Mouse (Mus musculus): ENCODE measurements at regions not wholly inside any gene's neighbourhood (a gene's known extent, or its start where the extent isn't known, plus 50 kb on each side); places are given as distances from the start of the nearest gene placed in this dataset.

- Histone ChIP-seq H3K36me3 (replicated peaks; ENCODE audit: control insufficient read depth, insufficient read depth, low read depth) (no peaks in the 10 kb centered on the region), H3K27ac (no peak overlapping the region), H3K4me1 (replicated peaks; ENCODE audit: control insufficient read depth in 2 of 2, insufficient read depth in 2 of 2, low read length in 1 of 2) (no peaks in the 10 kb centered on the region), H3K9ac (replicated peaks) (no peak overlapping the region), H3K9me3 (ENCODE audit: control insufficient read depth, low read length) (no peaks in the 10 kb centered on the region), H3K27me3 (ENCODE audit: control insufficient read depth, insufficient read depth, low read length) (no peaks in the 10 kb centered on the region), H3K4me3 (ENCODE audit: insufficient read depth in 1 of 2, low read depth in 2 of 2, low read length in 2 of 2) (no peak overlapping the region), H3K4me2 (ENCODE audit: low read depth) (no peak overlapping the region)
- ATAC-seq (ENCODE audit: insufficient read depth) (no peak), DNase-seq (ENCODE audit: low read depth in 3 of 3, low spot score in 3 of 3) (no peak)
- 63% methylated on average over 6 of the region's 6 CpGs for WGBS (ENCODE audit: insufficient replicate concordance)
- TF ChIP-seq EP300 (IDR thresholded peaks at IDR 0.05; ENCODE audit: low read depth) (no peak), CTCF (IDR thresholded peaks at IDR 0.05; ENCODE audit: low read depth) (no peak)
Observed at GRCm38 (mm10) chr5:44386176-44386575, 159.8 kb upstream of the Tapt1 start.

GRCm38 (mm10) chr5:44383049-44383448 lies 156.6 kb upstream of the Tapt1 start:
- no peaks in the 10 kb centered on the region for H3K36me3 ChIP-seq (replicated peaks; ENCODE audit: control insufficient read depth, insufficient read depth, low read depth)
- DNase-seq (ENCODE audit: low read depth in 3 of 3, low spot score in 3 of 3) (no peak), ATAC-seq (ENCODE audit: insufficient read depth) (no peak)

DNA sequence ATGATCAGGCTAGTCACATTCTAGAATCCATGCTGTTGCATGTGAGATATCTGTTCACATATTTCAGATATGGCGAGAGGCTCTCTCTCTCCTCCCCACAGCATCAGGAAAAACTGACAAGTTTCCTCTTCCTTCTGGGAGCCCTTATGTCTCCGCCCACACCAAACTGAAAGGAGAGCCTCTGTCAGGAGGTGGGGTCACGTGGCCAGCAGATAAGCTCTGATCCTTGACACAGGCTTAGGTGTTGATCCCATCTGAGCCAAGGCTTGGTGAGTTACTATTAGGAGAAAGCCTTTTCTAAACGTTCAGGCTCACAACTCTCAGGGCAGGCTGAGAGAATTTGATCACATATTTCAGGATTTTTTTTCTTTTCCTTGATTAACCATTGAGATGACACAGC lies 143.6 kb upstream of the Tapt1 start:
- Histone ChIP-seq H3K9me3 (ENCODE audit: control insufficient read depth, low read length) (no peaks in the 10 kb centered on the region), H3K4me3 (ENCODE audit: insufficient read depth in 1 of 2, low read depth in 2 of 2, low read length in 2 of 2) (no peak overlapping the region), H3K4me1 (replicated peaks; ENCODE audit: control insufficient read depth in 2 of 2, insufficient read depth in 2 of 2, low read length in 1 of 2) (no peaks in the 10 kb centered on the region), H3K4me2 (ENCODE audit: low read depth) (no peak overlapping the region), H3K27ac (no peak overlapping the region), H3K9ac (replicated peaks) (no peak overlapping the region), H3K27me3 (ENCODE audit: control insufficient read depth, insufficient read depth, low read length) (no peaks in the 10 kb centered on the region), H3K36me3 (replicated peaks; ENCODE audit: control insufficient read depth, insufficient read depth, low read depth) (no peaks in the 10 kb centered on the region)
- TF ChIP-seq CTCF (IDR thresholded peaks at IDR 0.05; ENCODE audit: low read depth) (no peak), EP300 (IDR thresholded peaks at IDR 0.05; ENCODE audit: low read depth) (no peak)
- 18% methylated on average over 4 of the region's 4 CpGs for WGBS (ENCODE audit: insufficient replicate concordance)
- DNase-seq (ENCODE audit: low read depth in 3 of 3, low spot score in 3 of 3) (no peak), ATAC-seq (ENCODE audit: insufficient read depth) (no peak)

More at GRCm38 (mm10) chr5:44383049-44383448, 156.6 kb upstream of the Tapt1 start:
- H3K27ac ChIP-seq = no peak overlapping the region
- H3K4me2 ChIP-seq (ENCODE audit: low read depth) = no peak overlapping the region
- H3K4me3 ChIP-seq (ENCODE audit: insufficient read depth in 1 of 2, low read depth in 2 of 2, low read length in 2 of 2) = no peak overlapping the region
- no peaks in the 10 kb centered on the region for H3K27me3 ChIP-seq (ENCODE audit: control insufficient read depth, insufficient read depth, low read length)
- H3K4me1 ChIP-seq (replicated peaks; ENCODE audit: control insufficient read depth in 2 of 2, insufficient read depth in 2 of 2, low read length in 1 of 2) = no peaks in the 10 kb centered on the region
- H3K9ac ChIP-seq (replicated peaks) = no peak overlapping the region
- no peaks in the 10 kb centered on the region for H3K9me3 ChIP-seq (ENCODE audit: control insufficient read depth, low read length)
- TF ChIP-seq CTCF (IDR thresholded peaks at IDR 0.05; ENCODE audit: low read depth) (no peak), EP300 (IDR thresholded peaks at IDR 0.05; ENCODE audit: low read depth) (no peak)

DNA sequence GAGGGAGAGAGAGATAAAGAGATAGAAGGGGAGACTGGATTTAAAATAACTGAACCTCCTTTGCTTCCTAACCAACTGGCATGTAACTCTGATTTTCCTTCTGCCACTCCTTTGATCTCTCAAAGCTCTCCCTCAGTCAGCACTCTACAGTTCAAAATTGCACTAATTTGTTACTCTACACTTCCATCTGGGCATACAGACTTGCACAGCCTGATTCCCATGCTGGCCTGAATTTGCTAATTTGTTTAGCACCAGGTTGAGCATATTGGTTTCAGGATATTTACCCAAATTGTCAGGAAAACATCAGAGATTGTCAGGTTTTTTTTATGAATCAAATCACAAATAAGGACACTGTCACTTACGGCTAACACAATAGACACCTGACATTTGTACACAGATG lies 125.9 kb upstream of the Tapt1 start:
- H3K9ac ChIP-seq (replicated peaks) = no peak overlapping the region
- WGBS (ENCODE audit: insufficient replicate concordance) = 69% methylated on average over 1 of the region's 1 CpGs
- H3K27ac ChIP-seq = no peak overlapping the region
- ATAC-seq (ENCODE audit: insufficient read depth) = no peak
- no peak overlapping the region for H3K4me3 ChIP-seq (ENCODE audit: insufficient read depth in 1 of 2, low read depth in 2 of 2, low read length in 2 of 2)
- no peak for TF ChIP-seq CTCF (IDR thresholded peaks at IDR 0.05; ENCODE audit: low read depth)
- no peak for TF ChIP-seq EP300 (IDR thresholded peaks at IDR 0.05; ENCODE audit: low read depth)
- H3K9me3 ChIP-seq (ENCODE audit: control insufficient read depth, low read length) = no peaks in the 10 kb centered on the region
- no peak overlapping the region for H3K4me2 ChIP-seq (ENCODE audit: low read depth)
- H3K36me3 ChIP-seq (replicated peaks; ENCODE audit: control insufficient read depth, insufficient read depth, low read depth) = no peaks in the 10 kb centered on the region
- no peak for DNase-seq (ENCODE audit: low read depth in 3 of 3, low spot score in 3 of 3)
- no peaks in the 10 kb centered on the region for H3K4me1 ChIP-seq (replicated peaks; ENCODE audit: control insufficient read depth in 2 of 2, insufficient read depth in 2 of 2, low read length in 1 of 2)
- H3K27me3 ChIP-seq (ENCODE audit: control insufficient read depth, insufficient read depth, low read length) = no peaks in the 10 kb centered on the region

DNA sequence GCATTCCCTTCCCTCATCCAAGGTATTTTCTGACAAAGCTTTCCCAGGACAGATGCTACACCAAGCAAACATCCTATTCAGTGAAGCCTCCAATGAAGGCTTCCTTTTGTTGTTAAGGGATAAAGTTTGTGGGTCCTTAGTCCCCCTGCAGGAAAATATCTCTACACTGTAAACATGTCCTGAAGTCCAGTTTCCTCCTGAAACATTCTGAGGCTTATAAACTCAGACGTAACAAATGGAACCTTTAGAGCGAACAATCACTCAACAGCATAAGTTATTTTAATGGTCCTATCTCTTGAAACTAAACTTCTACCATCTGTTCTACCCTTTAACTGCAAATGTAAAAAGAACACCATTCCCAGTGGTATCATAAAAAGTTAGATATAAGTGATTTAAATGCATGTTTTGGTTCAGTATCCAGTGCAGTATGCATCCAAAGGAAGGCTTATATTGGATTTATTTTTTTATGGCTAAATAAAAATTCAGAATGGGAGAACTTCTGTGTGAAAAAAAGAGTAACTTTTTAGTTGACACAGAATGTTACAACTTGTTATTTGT lies 115.1 kb upstream of the Tapt1 start:
- H3K4me2 ChIP-seq (ENCODE audit: low read depth) = no peak overlapping the region
- ATAC-seq (ENCODE audit: insufficient read depth) (no peak), DNase-seq (ENCODE audit: low read depth in 3 of 3, low spot score in 3 of 3) (no peak)
- no peak overlapping the region for H3K9ac ChIP-seq (replicated peaks)
- no peaks in the 10 kb centered on the region for H3K4me1 ChIP-seq (replicated peaks; ENCODE audit: control insufficient read depth in 2 of 2, insufficient read depth in 2 of 2, low read length in 1 of 2)
- H3K27me3 ChIP-seq (ENCODE audit: control insufficient read depth, insufficient read depth, low read length) = no peaks in the 10 kb centered on the region
- TF ChIP-seq CTCF (IDR thresholded peaks at IDR 0.05; ENCODE audit: low read depth) (no peak), EP300 (IDR thresholded peaks at IDR 0.05; ENCODE audit: low read depth) (no peak)
- no peak overlapping the region for H3K4me3 ChIP-seq (ENCODE audit: insufficient read depth in 1 of 2, low read depth in 2 of 2, low read length in 2 of 2)
- no peak overlapping the region for H3K27ac ChIP-seq
- WGBS (ENCODE audit: insufficient replicate concordance) = 73% methylated on average over 2 of the region's 2 CpGs
- no peaks in the 10 kb centered on the region for H3K9me3 ChIP-seq (ENCODE audit: control insufficient read depth, low read length)
- no peaks in the 10 kb centered on the region for H3K36me3 ChIP-seq (replicated peaks; ENCODE audit: control insufficient read depth, insufficient read depth, low read depth)

Data from liver, embryonic 14.5 days (tissue).